Mouse (Mus musculus) kidney, embryonic 16.5 days (tissue): ENCODE measurements around the gene Mllt10. TPM values are rescaled to one million over a fixed set of nuclear protein-coding genes. Genes with fewer than 3 reads are reported as not detected.

Source experiments
- ATAC-seq: fragments of 200-750 bp; cut with Nextera tagmentation; 2 replicates; pipeline ENCODE4 v1.8.0; 2017; ENCODE audit warnings: moderate TSS enrichment; ENCODE audit not compliant: low FRiP score, low TSS enrichment
- H3K27ac ChIP-seq: fragments of 300-500 bp; sonication (generic); 2 replicates; pipeline ENCODE4 v1.5.1; 2014; ENCODE audit warnings: low read length
- H3K27me3 ChIP-seq: fragments of 300-500 bp; sonication (generic); 2 replicates; pipeline ENCODE4 v1.6.1; 2014; ENCODE audit warnings: low read length, control low read depth, mixed read lengths; ENCODE audit not compliant: insufficient read depth
- H3K36me3 ChIP-seq: fragments of 300-500 bp; sonication (generic); 2 replicates; pipeline ENCODE4 v1.6.1; 2014; ENCODE audit warnings: low read length, control low read depth, mixed read lengths; ENCODE audit not compliant: insufficient read depth
- H3K4me1 ChIP-seq: fragments of 300-500 bp; sonication (generic); 2 replicates; pipeline ENCODE4 v1.6.1; 2014; ENCODE audit warnings: low read length, control low read depth, mixed read lengths; ENCODE audit not compliant: insufficient read depth
- H3K4me2 ChIP-seq: fragments of 300-500 bp; sonication (generic); replicated peaks from 2 replicates; pipeline ENCODE4 v1.6.1; 2014; ENCODE audit warnings: low read depth, low read length
- H3K4me3 ChIP-seq: fragments of 300-500 bp; sonication (generic); 2 replicates; pipeline ENCODE4 v1.5.1; 2014; ENCODE audit warnings: mild to moderate bottlenecking, low read length
- H3K9ac ChIP-seq: fragments of 300-500 bp; sonication (generic); replicated peaks from 2 replicates; pipeline ENCODE4 v1.6.1; 2014; ENCODE audit warnings: low read length
- H3K9me3 ChIP-seq: fragments of 300-500 bp; sonication (generic); 2 replicates; pipeline ENCODE4 v1.6.1; 2016; ENCODE audit warnings: low read length, control low read depth
- WGBS: fragments of 180-500 bp; shearing (Covaris S2); extraction: QIAGEN DNeasy Blood & Tissue Kit; methylation state at CpG from one replicate; pipeline ENCODE4 v1.1.7; 2014; 5-methylcytosine and 5-hydroxymethylcytosine counted together
- polyA plus RNA-seq: library from polyadenylated mRNA; unstranded; fragments of >200 nt; fragmentation: Nextera tagmentation; extraction: Ambion mirVana; gene quantifications from 2 replicates; pipeline ENCODE4 v1.2.1, GENCODE M21; 2015

Gene Mllt10
- polyA plus RNA-seq, 1 experiment from 2014 or later: 63.4 TPM

DNA sequence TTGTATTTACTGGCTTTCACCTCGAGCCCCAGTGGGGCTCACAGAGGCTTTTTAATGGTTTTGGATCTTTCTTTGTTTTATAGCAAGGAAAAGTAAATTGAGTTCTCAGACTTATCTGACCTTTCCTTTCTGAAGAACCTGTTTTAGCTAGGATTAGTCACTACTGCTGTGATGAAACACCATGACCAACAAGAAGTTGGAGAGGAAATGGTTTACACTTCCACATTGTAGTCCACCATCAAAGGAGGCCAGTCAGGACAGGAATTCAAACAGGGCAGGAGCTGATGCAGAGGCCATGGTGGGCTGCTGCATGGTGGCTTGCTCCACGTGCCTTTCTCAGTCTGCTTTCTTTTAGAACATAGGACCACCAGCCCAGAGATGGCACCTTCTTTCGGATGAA is 121.2 kb downstream of the Mllt10 start:
- H3K4me1 ChIP-seq: no peaks in the 10 kb centered on the region
- 87% methylated on average over 3 of the region's 3 CpGs for WGBS
- ATAC-seq: no peak
- H3K4me3 ChIP-seq: no peak overlapping the region
- no peak overlapping the region for H3K4me2 ChIP-seq
- no peaks in the 10 kb centered on the region for H3K27me3 ChIP-seq
- no peak overlapping the region for H3K27ac ChIP-seq
- H3K9me3 ChIP-seq: no peaks in the 10 kb centered on the region
- H3K36me3 ChIP-seq: peaks cover 34% of the 10 kb centered on the region
- H3K9ac ChIP-seq: no peak overlapping the region

DNA sequence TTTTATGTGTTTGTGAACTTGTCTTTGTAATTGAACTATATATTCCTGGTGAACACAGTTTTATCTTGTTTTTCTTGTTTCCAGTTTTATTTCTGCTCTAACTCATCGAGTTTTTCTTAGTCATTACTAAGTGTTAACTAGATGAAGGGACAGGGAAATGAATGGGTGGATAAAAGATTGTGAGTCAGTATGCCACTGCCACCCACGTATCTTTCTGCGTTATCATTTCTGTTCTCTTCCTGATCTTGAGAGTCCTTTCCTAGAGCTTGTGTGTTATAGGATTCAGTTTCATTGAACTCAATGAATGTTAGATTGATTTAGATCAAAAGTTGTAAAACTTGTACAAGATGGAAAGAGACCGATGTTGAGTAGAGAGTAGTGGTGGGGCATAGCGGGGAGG is 125.3 kb downstream of the Mllt10 start:
- H3K9ac ChIP-seq: no peak overlapping the region
- no peaks in the 10 kb centered on the region for H3K9me3 ChIP-seq
- H3K4me1 ChIP-seq: no peaks in the 10 kb centered on the region
- no peak for ATAC-seq
- H3K27ac ChIP-seq: no peak overlapping the region
- H3K27me3 ChIP-seq: no peaks in the 10 kb centered on the region
- H3K4me3 ChIP-seq: no peak overlapping the region
- peaks cover 39% of the 10 kb centered on the region for H3K36me3 ChIP-seq
- H3K4me2 ChIP-seq: no peak overlapping the region
- 92% methylated on average over 5 of the region's 5 CpGs for WGBS

DNA sequence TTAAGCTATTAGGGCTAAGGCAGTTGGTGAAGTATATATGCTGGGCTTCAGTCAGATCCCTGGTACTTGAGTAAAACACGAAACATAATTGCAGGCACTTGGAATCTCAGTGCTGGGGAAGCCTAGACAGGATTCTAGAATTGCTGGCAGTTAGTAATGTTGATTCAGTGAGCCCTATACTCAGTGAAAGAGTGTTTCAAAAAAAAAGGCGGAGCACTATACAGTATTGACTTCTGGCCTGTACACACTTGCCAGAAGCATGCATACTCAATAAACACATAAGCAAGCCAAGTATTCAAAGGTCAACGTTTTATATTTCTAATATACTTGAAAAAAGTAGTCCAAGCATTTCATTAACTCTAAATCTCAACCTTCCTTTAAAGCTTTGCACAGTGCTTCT is 126.6 kb downstream of the Mllt10 start:
- no peak for ATAC-seq
- no peaks in the 10 kb centered on the region for H3K9me3 ChIP-seq
- H3K27me3 ChIP-seq: no peaks in the 10 kb centered on the region
- H3K9ac ChIP-seq: no peak overlapping the region
- no peak overlapping the region for H3K27ac ChIP-seq
- H3K4me2 ChIP-seq: no peak overlapping the region
- WGBS: 90% methylated on average over 3 of the region's 3 CpGs
- H3K36me3 ChIP-seq: peaks cover 37% of the 10 kb centered on the region
- no peak overlapping the region for H3K4me3 ChIP-seq
- no peaks in the 10 kb centered on the region for H3K4me1 ChIP-seq

DNA sequence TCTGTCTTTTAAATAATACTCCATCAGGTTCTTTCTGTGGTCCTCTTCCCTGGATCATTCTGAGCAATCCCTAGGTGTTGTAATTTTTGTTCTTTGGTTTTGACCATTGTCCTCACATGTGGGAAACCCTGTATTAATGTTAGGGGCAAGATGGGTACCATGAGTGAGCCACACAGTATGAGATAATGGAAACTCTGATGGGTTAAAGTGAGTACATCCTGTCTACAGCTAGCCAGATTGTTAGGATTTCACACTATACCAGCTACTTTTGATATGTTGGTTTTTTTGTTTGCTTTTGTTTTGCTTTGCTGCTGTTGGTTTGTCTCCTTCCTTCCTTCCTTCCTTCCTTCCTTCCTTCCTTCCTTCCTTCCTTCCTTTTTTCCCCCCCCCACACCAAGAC is 128.0 kb downstream of the Mllt10 start:
- no peak for ATAC-seq
- no peak overlapping the region for H3K9ac ChIP-seq
- H3K4me2 ChIP-seq: no peak overlapping the region
- H3K36me3 ChIP-seq: peaks cover 39% of the 10 kb centered on the region
- H3K4me1 ChIP-seq: no peaks in the 10 kb centered on the region
- H3K4me3 ChIP-seq: no peak overlapping the region
- H3K27ac ChIP-seq: no peak overlapping the region
- no peaks in the 10 kb centered on the region for H3K27me3 ChIP-seq
- no peaks in the 10 kb centered on the region for H3K9me3 ChIP-seq

DNA sequence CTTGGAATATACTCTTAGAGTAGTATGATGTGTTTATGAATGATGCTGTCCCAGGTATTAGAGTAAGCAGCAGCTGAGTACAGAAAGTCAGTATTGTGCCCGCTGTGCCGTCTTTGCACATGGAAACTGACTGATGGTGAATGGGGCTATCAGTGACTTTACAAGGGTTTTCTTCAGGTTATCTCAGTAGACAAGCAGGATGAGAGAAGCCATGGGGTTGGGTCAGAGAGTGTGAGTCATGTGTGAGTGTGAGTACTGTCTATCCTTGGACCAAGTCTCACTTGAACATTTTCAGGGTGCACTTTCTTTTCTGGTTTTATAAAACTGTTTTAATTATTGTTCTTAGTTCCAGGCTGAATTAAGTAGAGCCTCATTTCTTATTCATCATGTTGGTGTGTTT is 133.3 kb downstream of the Mllt10 start:
- no peak overlapping the region for H3K4me2 ChIP-seq
- 99% methylated on average over 2 of the region's 2 CpGs for WGBS
- H3K27me3 ChIP-seq: no peaks in the 10 kb centered on the region
- no peak overlapping the region for H3K27ac ChIP-seq
- peaks cover 47% of the 10 kb centered on the region for H3K36me3 ChIP-seq
- H3K9ac ChIP-seq: no peak overlapping the region
- ATAC-seq: no peak
- no peak overlapping the region for H3K4me3 ChIP-seq
- no peaks in the 10 kb centered on the region for H3K4me1 ChIP-seq
- H3K9me3 ChIP-seq: no peaks in the 10 kb centered on the region

DNA sequence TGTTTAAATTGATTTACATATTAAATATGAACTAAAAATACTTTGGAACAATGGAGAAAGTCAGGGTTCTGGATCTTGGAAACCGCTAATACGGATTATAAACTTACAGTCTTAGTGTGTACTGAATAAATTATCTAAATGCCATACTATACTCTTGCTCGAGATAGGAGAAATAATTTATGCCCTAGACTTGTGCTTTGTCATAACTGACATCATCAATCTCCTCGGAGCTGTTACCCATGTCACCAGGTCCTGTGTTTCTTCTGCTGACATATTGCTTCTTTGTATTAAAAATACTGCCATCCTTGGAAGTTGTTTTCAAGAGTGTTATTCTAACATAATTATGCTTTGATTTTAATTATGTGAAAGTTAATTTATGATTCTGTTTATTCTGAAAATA is 140.2 kb downstream of the Mllt10 start:
- H3K9me3 ChIP-seq: no peaks in the 10 kb centered on the region
- peak; percentile 80; the same call in 1 of the 2 replicates for ATAC-seq
- WGBS: 57% methylated on average over 4 of the region's 4 CpGs

DNA sequence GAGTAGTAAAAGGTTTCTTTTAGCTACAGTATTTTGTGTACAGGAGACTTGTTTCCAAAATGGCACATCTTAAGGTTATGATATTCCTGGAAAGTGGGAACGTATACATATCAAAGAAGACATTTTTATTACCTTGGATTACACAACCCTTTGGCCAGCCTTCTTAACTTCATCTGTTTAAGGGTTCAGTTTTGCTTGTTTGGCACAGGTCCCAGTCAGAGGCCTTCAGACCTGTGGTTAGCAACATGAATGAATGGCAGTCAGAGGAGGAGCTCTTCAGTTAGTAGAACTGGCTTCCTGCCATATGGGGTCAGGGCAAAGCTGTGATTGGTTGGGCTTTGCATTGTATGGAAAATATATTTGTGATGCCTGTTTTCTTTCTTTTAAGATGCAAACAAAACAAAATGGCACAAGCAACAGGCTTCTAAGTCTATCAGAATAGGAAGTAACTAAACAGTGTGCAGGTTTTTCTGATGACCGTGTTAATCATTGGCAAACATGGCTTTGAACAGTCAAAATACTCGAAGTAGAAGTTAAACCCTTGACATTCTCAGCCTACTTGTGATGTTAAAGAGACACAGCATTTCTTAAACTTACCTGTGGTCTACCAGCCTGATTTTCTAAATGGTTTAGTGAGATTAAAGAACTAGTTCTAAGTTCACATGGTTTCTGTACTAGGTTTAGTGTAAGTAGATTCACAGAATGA is 140.8 kb downstream of the Mllt10 start:
- H3K4me2 ChIP-seq: no peak overlapping the region
- peak; percentile 93 for ATAC-seq
- no peaks in the 10 kb centered on the region for H3K9me3 ChIP-seq
- WGBS: 48% methylated on average over 3 of the region's 3 CpGs
- H3K4me3 ChIP-seq: no peak overlapping the region
- H3K36me3 ChIP-seq: peaks cover 29% of the 10 kb centered on the region
- H3K27ac ChIP-seq: peak overlapping the region; percentile 30; the same call in 1 of the 2 replicates
- no peak overlapping the region for H3K9ac ChIP-seq
- no peaks in the 10 kb centered on the region for H3K27me3 ChIP-seq
- H3K4me1 ChIP-seq: peaks cover 8% of the 10 kb centered on the region; the same call in 1 of the 2 replicates

More for the DNA sequence above, 140.2 kb downstream of the Mllt10 start:
- Histone ChIP-seq H3K27me3 (no peaks in the 10 kb centered on the region), H3K36me3 (peaks cover 30% of the 10 kb centered on the region), H3K4me1 (peaks cover 8% of the 10 kb centered on the region; the same call in 1 of the 2 replicates), H3K4me3 (no peak overlapping the region), H3K27ac (no peak overlapping the region), H3K9ac (no peak overlapping the region), H3K4me2 (no peak overlapping the region)

DNA sequence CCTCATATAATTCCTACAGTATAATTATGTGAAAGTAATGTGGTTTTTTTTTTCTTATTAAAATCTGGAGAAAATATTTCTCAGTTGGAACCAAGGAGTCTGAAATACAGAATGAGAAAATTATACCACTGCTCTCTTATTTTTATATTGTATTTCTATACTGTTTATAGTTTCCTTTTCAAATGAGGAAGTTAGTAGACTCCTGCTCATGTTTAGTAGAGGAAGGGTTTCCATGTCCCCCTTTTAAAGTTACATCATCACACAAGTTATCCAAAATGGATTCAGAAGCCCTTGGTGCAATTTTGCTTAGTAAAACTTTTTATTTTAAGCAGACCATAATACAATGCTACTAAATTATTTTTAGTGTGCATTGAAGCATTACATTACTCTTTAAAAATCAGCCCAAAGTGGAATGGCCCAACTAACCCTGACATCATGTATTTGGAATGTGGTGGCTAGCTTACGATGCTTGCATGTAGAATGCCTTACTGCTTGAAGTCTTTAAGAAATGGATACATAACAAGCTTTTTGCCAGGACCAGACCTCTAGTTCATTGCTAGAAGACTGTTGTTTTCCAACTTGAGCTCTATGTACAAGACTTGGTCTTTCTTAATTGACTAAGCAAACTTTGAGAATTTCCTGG is 146.9 kb downstream of the Mllt10 start:
- Histone ChIP-seq H3K9me3 (no peaks in the 10 kb centered on the region), H3K4me3 (no peak overlapping the region), H3K36me3 (peaks cover 47% of the 10 kb centered on the region), H3K9ac (no peak overlapping the region), H3K4me2 (no peak overlapping the region), H3K4me1 (no peaks in the 10 kb centered on the region), H3K27ac (no peak overlapping the region), H3K27me3 (no peaks in the 10 kb centered on the region)
- no peak for ATAC-seq
- 69% methylated on average over 1 of the region's 1 CpGs for WGBS

DNA sequence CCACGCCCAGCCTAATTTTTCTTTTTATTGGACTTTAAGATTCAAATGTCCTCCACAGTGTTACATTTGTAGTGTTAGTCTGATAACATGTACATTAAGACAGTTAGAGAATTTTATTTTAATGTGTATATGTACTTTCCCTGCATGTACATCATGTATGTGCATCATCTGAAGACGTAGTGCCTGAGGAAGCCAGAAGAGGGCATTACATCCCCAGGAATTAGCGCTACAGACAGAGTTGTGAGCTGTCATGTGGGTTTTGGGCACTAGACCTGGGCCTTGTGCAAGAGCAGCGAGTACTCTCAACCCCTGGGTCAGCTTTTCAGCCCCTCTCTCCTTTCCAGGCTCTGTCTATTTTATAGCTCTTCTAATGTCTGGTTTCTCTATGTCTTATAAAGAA is 147.9 kb downstream of the Mllt10 start:
- H3K36me3 ChIP-seq: peaks cover 48% of the 10 kb centered on the region
- H3K9me3 ChIP-seq: no peaks in the 10 kb centered on the region
- H3K27ac ChIP-seq: no peak overlapping the region
- H3K9ac ChIP-seq: no peak overlapping the region
- 89% methylated on average over 4 of the region's 4 CpGs for WGBS
- H3K4me2 ChIP-seq: no peak overlapping the region
- H3K4me1 ChIP-seq: no peaks in the 10 kb centered on the region
- no peaks in the 10 kb centered on the region for H3K27me3 ChIP-seq
- no peak for ATAC-seq
- no peak overlapping the region for H3K4me3 ChIP-seq

DNA sequence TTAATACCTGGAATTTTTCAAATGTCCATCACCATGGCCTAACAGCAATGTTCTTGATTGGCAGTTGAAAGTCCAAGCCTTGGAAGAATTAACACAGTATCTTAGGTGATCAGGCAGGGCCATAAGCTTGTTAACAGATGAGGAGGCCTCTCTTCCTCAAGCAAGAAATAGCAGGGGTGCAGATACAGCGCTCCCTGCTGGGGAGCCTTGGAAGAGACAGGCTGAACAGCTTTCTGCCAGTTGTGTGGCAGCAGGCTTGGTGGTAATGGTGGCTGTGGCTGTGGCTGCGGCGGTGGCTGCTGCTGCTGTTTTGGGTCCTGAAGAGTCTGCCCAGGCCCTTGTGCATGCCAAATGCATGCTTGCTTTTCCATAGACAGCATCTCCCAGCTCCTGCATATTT is 150.1 kb downstream of the Mllt10 start:
- no peaks in the 10 kb centered on the region for H3K4me1 ChIP-seq
- WGBS: 82% methylated on average over 3 of the region's 3 CpGs
- no peaks in the 10 kb centered on the region for H3K27me3 ChIP-seq
- no peak overlapping the region for H3K4me2 ChIP-seq
- H3K36me3 ChIP-seq: peaks cover 59% of the 10 kb centered on the region
- H3K27ac ChIP-seq: no peak overlapping the region
- no peak overlapping the region for H3K4me3 ChIP-seq
- no peaks in the 10 kb centered on the region for H3K9me3 ChIP-seq
- ATAC-seq: no peak
- H3K9ac ChIP-seq: no peak overlapping the region
